Mouse (Mus musculus): ENCODE data around the gene Snx27.

GRCm38 (mm10) chr3:94485922-94486321 is 96.6 kb downstream of the Snx27 start:
- TF ChIP-seq CTCF (IDR thresholded peaks at IDR 0.05; ENCODE audit: extremely low read depth, insufficient read depth, low read length) = no peak
- 0 out of 2 replicates have a peak, but pooled peaks have one; percentile 12 for TF ChIP-seq POLR2A (IDR thresholded peaks at IDR 0.05; ENCODE audit: extremely low read depth, insufficient read depth, low read length)

Data from cortical plate, adult 2 months (tissue).